Mouse (Mus musculus) MEL (cell line): ENCODE measurements around the gene Rbm38. TPM values are rescaled to one million over a fixed set of nuclear protein-coding genes. Genes with fewer than 3 reads are reported as not detected.

Experiments
- DNase-seq: peaks from one replicate; pipeline ENCODE4 v3.0.0; 2011; ENCODE audit warnings: low read depth, low spot score
- H3K27ac ChIP-seq: 2 replicates; pipeline ENCODE4 v1.5.1; 2012; ENCODE audit warnings: low read depth, mild to moderate bottlenecking, control low read depth, low read length, moderate library complexity; ENCODE audit not compliant: control insufficient read depth
- H3K27me3 ChIP-seq, 2 experiments: fragments of 150-350 bp in 1 of 2; sonication (generic) in 1 of 2; 2 replicates each; pipeline ENCODE4 v1.6.1; 2012; ENCODE audit warnings: low read length in 2 of 2, mild to moderate bottlenecking in 2 of 2, improper control_type of control experiment in 1 of 2, moderate library complexity in 1 of 2; ENCODE audit not compliant: insufficient read depth in 2 of 2, control insufficient read depth in 1 of 2
- H3K36me3 ChIP-seq, 2 experiments: 2 replicates each; pipeline ENCODE4 v1.6.1; 2012 to 2014; ENCODE audit warnings: low read length in 2 of 2, improper control_type of control experiment in 1 of 2, inconsistent platforms in 1 of 2, mild to moderate bottlenecking in 1 of 2; ENCODE audit not compliant: insufficient read depth in 2 of 2, control insufficient read depth in 1 of 2
- H3K4me1 ChIP-seq, 2 experiments: fragments of 150-350 bp in 1 of 2; sonication (generic) in 1 of 2; 2 replicates each; pipeline ENCODE4 v1.6.1; 2012; ENCODE audit warnings: low read length in 2 of 2, improper control_type of control experiment in 1 of 2, mild to moderate bottlenecking in 1 of 2; ENCODE audit not compliant: insufficient read depth in 2 of 2, control insufficient read depth in 1 of 2
- H3K4me3 ChIP-seq, 2 experiments: fragments of 150-350 bp in 1 of 2; sonication (generic) in 1 of 2; 2 replicates each; pipeline ENCODE4 v1.5.1; 2012; ENCODE audit warnings: low read depth in 2 of 2, low read length in 2 of 2, mild to moderate bottlenecking in 2 of 2, moderate library complexity in 2 of 2, control low read depth in 1 of 2, improper control_type of control experiment in 1 of 2; ENCODE audit not compliant: control insufficient read depth in 1 of 2, insufficient read depth in 1 of 2
- H3K79me2 ChIP-seq: 2 replicates; pipeline ENCODE4 v1.6.1; 2012; ENCODE audit warnings: mild to moderate bottlenecking, low read length, moderate library complexity; ENCODE audit not compliant: control insufficient read depth, poor library complexity, insufficient read depth
- H3K9ac ChIP-seq: 2 replicates; pipeline ENCODE4 v1.6.1; 2012; ENCODE audit warnings: low read depth, mild to moderate bottlenecking, control low read depth, low read length, moderate library complexity; ENCODE audit not compliant: control insufficient read depth, poor library complexity, severe bottlenecking
- H3K9me3 ChIP-seq: fragments of 150-350 bp; sonication (generic); replicated peaks from 2 replicates; pipeline ENCODE4 v1.6.1; 2012; ENCODE audit warnings: mild to moderate bottlenecking, low read length, improper control_type of control experiment, moderate library complexity; ENCODE audit not compliant: insufficient read depth
- BHLHE40 ChIP-seq: IDR thresholded peaks from 2 replicates; pipeline ENCODE4 v1.6.1; 2012; ENCODE audit warnings: low read depth, mild to moderate bottlenecking, inconsistent platforms, low read length, improper control_type of control experiment, borderline replicate concordance
- CHD1 ChIP-seq: IDR thresholded peaks from 2 replicates; pipeline ENCODE4 v1.6.1; 2012; ENCODE audit warnings: low read depth, mild to moderate bottlenecking, inconsistent platforms, low read length, improper control_type of control experiment
- E2F4 ChIP-seq: IDR thresholded peaks from 2 replicates; pipeline ENCODE4 v1.6.1; 2011; ENCODE audit warnings: low read depth, low read length, improper control_type of control experiment, borderline replicate concordance
- ELF1 ChIP-seq: IDR thresholded peaks from 2 replicates; pipeline ENCODE4 v1.6.1; 2014; ENCODE audit warnings: low read depth, mild to moderate bottlenecking, inconsistent platforms, low read length, improper control_type of control experiment, moderate library complexity
- ETS1 ChIP-seq: IDR thresholded peaks from 2 replicates; pipeline ENCODE4 v1.6.1; 2012; ENCODE audit warnings: low read depth, mild to moderate bottlenecking, inconsistent platforms, low read length, improper control_type of control experiment, moderate library complexity
- GABPA ChIP-seq: IDR thresholded peaks from 2 replicates; pipeline ENCODE4 v1.6.1; 2012; ENCODE audit warnings: low read depth, mild to moderate bottlenecking, inconsistent platforms, low read length, improper control_type of control experiment, moderate library complexity
- GATA1 ChIP-seq: IDR thresholded peaks from 2 replicates; pipeline ENCODE4 v1.6.1; 2011; ENCODE audit warnings: low read depth, low read length, improper control_type of control experiment
- JUND ChIP-seq: IDR thresholded peaks from 2 replicates; pipeline ENCODE4 v1.6.1; 2011; ENCODE audit warnings: low read depth, mild to moderate bottlenecking, improper control_type of control experiment, low read length
- KAT2A ChIP-seq: conservative IDR thresholded peaks from 2 replicates; pipeline ENCODE4 v1.6.1; 2012; ENCODE audit warnings: low read depth, low read length, improper control_type of control experiment, inconsistent platforms
- MAFK ChIP-seq: IDR thresholded peaks from 2 replicates; pipeline ENCODE4 v1.6.1; 2011; ENCODE audit warnings: low read depth, mild to moderate bottlenecking, low read length, improper control_type of control experiment, borderline replicate concordance
- MAX ChIP-seq: IDR thresholded peaks from 2 replicates; pipeline ENCODE4 v1.6.1; 2011; ENCODE audit warnings: low read length, improper control_type of control experiment
- MAZ ChIP-seq: IDR thresholded peaks from 2 replicates; pipeline ENCODE4 v1.6.1; 2012; ENCODE audit warnings: low read depth, mild to moderate bottlenecking, inconsistent platforms, low read length, improper control_type of control experiment
- MEF2A ChIP-seq: IDR thresholded peaks from 2 replicates; pipeline ENCODE4 v1.6.1; 2014; ENCODE audit warnings: low read depth, mild to moderate bottlenecking, inconsistent platforms, low read length, improper control_type of control experiment; ENCODE audit not compliant: poor library complexity, insufficient replicate concordance, severe bottlenecking; ENCODE audit errors: extremely low read depth
- MYC ChIP-seq: IDR thresholded peaks from 2 replicates; pipeline ENCODE4 v1.6.1; 2011; ENCODE audit warnings: low read depth, mild to moderate bottlenecking, low read length, improper control_type of control experiment, moderate library complexity
- RAD21 ChIP-seq: IDR thresholded peaks from 2 replicates; pipeline ENCODE4 v1.6.1; 2011; ENCODE audit warnings: mild to moderate bottlenecking, low read depth, low read length, improper control_type of control experiment
- RCOR1 ChIP-seq: IDR thresholded peaks from 2 replicates; pipeline ENCODE4 v1.6.1; 2012; ENCODE audit warnings: low read depth, mild to moderate bottlenecking, inconsistent platforms, low read length, improper control_type of control experiment
- SIN3A ChIP-seq: IDR thresholded peaks from 2 replicates; pipeline ENCODE4 v1.6.1; 2012; ENCODE audit warnings: low read length, improper control_type of control experiment, inconsistent platforms
- SMC3 ChIP-seq: IDR thresholded peaks from 2 replicates; pipeline ENCODE4 v1.6.1; 2011; ENCODE audit warnings: low read depth, low read length, improper control_type of control experiment
- TCF12 ChIP-seq: IDR thresholded peaks from 2 replicates; pipeline ENCODE4 v1.6.1; 2014; ENCODE audit warnings: low read depth, mild to moderate bottlenecking, inconsistent platforms, low read length, improper control_type of control experiment, moderate library complexity
- UBTF ChIP-seq: IDR thresholded peaks from 2 replicates; pipeline ENCODE4 v1.6.1; 2012; ENCODE audit warnings: low read depth, mild to moderate bottlenecking, inconsistent platforms, low read length, improper control_type of control experiment, moderate library complexity, borderline replicate concordance; ENCODE audit not compliant: insufficient read depth
- USF1 ChIP-seq: IDR thresholded peaks from 2 replicates; pipeline ENCODE4 v1.6.1; 2014; ENCODE audit warnings: low read depth, mild to moderate bottlenecking, inconsistent platforms, low read length, improper control_type of control experiment, moderate library complexity
- USF2 ChIP-seq, 2 experiments: IDR thresholded peaks; 2 replicates each; pipeline ENCODE4 v1.6.1; 2011 to 2012; ENCODE audit warnings: improper control_type of control experiment in 2 of 2, low read length in 2 of 2, borderline replicate concordance in 1 of 2, inconsistent platforms in 1 of 2, low read depth in 1 of 2, mild to moderate bottlenecking in 1 of 2; ENCODE audit not compliant: insufficient read depth in 1 of 2
- ZC3H11A ChIP-seq: IDR thresholded peaks from 2 replicates; pipeline ENCODE4 v1.6.1; 2012; ENCODE audit warnings: low read depth, mild to moderate bottlenecking, inconsistent platforms, low read length, improper control_type of control experiment
- ZKSCAN1 ChIP-seq: IDR thresholded peaks from 2 replicates; pipeline ENCODE4 v1.6.1; 2012; ENCODE audit warnings: low read depth, mild to moderate bottlenecking, inconsistent platforms, low read length, improper control_type of control experiment, moderate library complexity
- ZMIZ1 ChIP-seq: IDR thresholded peaks from 2 replicates; pipeline ENCODE4 v1.6.1; 2012; ENCODE audit warnings: low read depth, mild to moderate bottlenecking, inconsistent platforms, low read length, improper control_type of control experiment, moderate library complexity
- ZNF384 ChIP-seq: IDR thresholded peaks from 2 replicates; pipeline ENCODE4 v1.6.1; 2012; ENCODE audit warnings: low read depth, mild to moderate bottlenecking, inconsistent platforms, low read length, improper control_type of control experiment
- polyA plus RNA-seq, 2 experiments: library from polyadenylated mRNA; stranded (reverse) in 1 of 2; unstranded in 1 of 2; fragments of >175 nt in 1 of 2; fragments of >200 nt in 1 of 2; gene quantifications; 2 replicates each; pipeline versions ENCODE4 v1.2.1 to v1.2.4; 2012; ENCODE audit warnings: low replicate concordance in 2 of 2, low read depth in 1 of 2; ENCODE audit not compliant: insufficient read length in 2 of 2, insufficient read depth in 1 of 2, missing spikeins in 1 of 2
- total RNA-seq: library from RNA; depleted of rRNA; stranded (reverse); fragments of 300-350 nt; gene quantifications from 2 replicates; pipeline ENCODE4 v1.2.3, GENCODE M21; 2012

Rbm38 gene
- total and polyA plus RNA-seq, 3 experiments: 39.0 to 207 TPM; not detected in 1

- Histone ChIP-seq H3K4me1 (no peaks in the 10 kb centered on the region), H3K27me3 (no peaks in the 10 kb centered on the region), H3K27ac (no peak overlapping the region), H3K9me3 (no peaks in the 10 kb centered on the region), H3K79me2 (no peaks in the 10 kb centered on the region), H3K36me3 (no peaks in the 10 kb centered on the region), H3K4me3 (no peak overlapping the region), H3K9ac (no peak overlapping the region)
- no peak for DNase-seq
- TF ChIP-seq SIN3A: no peak
- no peak for TF ChIP-seq MEF2A
- no peak for TF ChIP-seq SMC3
- no peak for TF ChIP-seq RAD21
- TF ChIP-seq GABPA: no peak
These were observed 52.6 kb downstream of the Rbm38 start for GRCm38 (mm10) chr2:173072948-173073347.

- Histone ChIP-seq H3K4me3 (no peak overlapping the region), H3K27me3 (no peaks in the 10 kb centered on the region), H3K4me1 (no peaks in the 10 kb centered on the region), H3K9me3 (no peaks in the 10 kb centered on the region), H3K9ac (no peak overlapping the region), H3K36me3 (no peaks in the 10 kb centered on the region), H3K79me2 (no peaks in the 10 kb centered on the region), H3K27ac (no peak overlapping the region)
- no peak for TF ChIP-seq ZC3H11A
- no peak for TF ChIP-seq ZMIZ1
- no peak for TF ChIP-seq USF1
- no peak for TF ChIP-seq E2F4
- TF ChIP-seq JUND: no peak
- no peak for TF ChIP-seq GATA1
- TF ChIP-seq ETS1: no peak
- no peak for TF ChIP-seq BHLHE40
- TF ChIP-seq KAT2A: no peak
- no peak for DNase-seq
These were observed 53.4 kb downstream of the Rbm38 start for GRCm38 (mm10) chr2:173073666-173074065.

GRCm38 (mm10) chr2:173076921-173077320 is 56.6 kb downstream of the Rbm38 start:
- no peak overlapping the region for H3K9ac ChIP-seq
- DNase-seq: no peak
- H3K27me3 ChIP-seq: no peaks in the 10 kb centered on the region; a peak in 1 of 4 replicates
- no peak overlapping the region for H3K4me3 ChIP-seq
- no peaks in the 10 kb centered on the region for H3K36me3 ChIP-seq
- no peaks in the 10 kb centered on the region for H3K4me1 ChIP-seq
- no peaks in the 10 kb centered on the region for H3K9me3 ChIP-seq
- H3K27ac ChIP-seq: no peak overlapping the region
- no peaks in the 10 kb centered on the region for H3K79me2 ChIP-seq
- no peak for TF ChIP-seq CHD1
- TF ChIP-seq USF2 (IDR thresholded peaks at IDR 0.05; ENCODE audit: borderline replicate concordance in 1 of 2, insufficient read depth in 1 of 2, low read depth in 1 of 2, low read length in 2 of 2): no peak
- TF ChIP-seq MYC: no peak
- TF ChIP-seq MAX: no peak
- TF ChIP-seq ZKSCAN1: no peak
- no peak for TF ChIP-seq MAFK
- no peak for TF ChIP-seq UBTF
- no peak for TF ChIP-seq MAZ
- TF ChIP-seq ZMIZ1: no peak
- TF ChIP-seq ELF1: no peak
- TF ChIP-seq GABPA: no peak
- no peak for TF ChIP-seq RCOR1
- TF ChIP-seq BHLHE40: no peak
- TF ChIP-seq ZNF384: no peak
- no peak for TF ChIP-seq SMC3
- TF ChIP-seq TCF12: no peak
